Mouse (Mus musculus): Measurements from ENCODE around the gene Fer1l5.

DNA sequence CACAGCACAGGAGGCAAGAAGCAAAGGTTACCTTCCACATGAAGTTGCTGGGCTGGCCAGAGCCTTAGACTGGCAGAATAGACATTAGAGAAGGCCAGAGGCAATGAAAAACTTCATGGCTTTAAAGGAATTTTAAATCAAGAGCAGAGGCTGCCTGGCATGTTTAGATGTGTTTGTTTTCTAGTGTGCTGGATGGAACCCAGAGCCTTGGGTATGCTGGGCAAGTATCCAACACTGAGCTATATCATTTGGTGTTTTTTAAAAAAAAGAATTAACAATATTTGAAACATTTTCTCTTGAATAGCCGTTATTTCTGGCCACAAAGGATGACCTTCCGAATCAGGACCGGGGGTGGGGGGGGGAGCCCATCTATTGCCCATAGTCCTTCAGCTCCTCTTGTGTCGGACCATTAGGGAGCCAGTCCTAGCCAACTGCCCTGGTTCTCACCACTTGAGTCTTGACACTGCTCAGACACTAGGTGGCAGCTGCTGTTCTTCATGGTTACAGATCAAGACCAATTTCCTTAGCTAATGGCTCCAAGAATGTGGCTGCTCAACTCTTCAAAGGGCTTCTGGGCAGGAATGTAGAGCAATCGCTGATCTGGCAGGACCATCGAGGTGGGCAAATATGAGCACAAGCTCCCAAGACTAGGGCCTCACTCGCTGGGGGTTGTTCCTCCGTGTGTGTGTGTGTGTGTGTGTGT, 48.2 kb upstream of the Fer1l5 start:
- TF ChIP-seq CTCF (IDR thresholded peaks at IDR 0.05) (peak; percentile 76), EP300 (IDR thresholded peaks at IDR 0.05; ENCODE audit: insufficient read depth, low read depth, low read length) (peak; percentile 49; the same call in 1 of the 2 replicates)
